Mouse (Mus musculus) cerebellum, adult 8-10 months (tissue): Measurements from ENCODE around the gene Fancc.
A peak's percentile ranks its signal among the peaks of the same experiment; 100 is the strongest.
"Not testable (repeated sequence)": the region's sequence is repeated elsewhere in the genome, so short reads cannot be mapped to it uniquely, and the experiment has no call there.

Experiments
- DNase-seq: peaks from one replicate; pipeline ENCODE4 v3.0.0; 2022

Gene Fancc

DNA sequence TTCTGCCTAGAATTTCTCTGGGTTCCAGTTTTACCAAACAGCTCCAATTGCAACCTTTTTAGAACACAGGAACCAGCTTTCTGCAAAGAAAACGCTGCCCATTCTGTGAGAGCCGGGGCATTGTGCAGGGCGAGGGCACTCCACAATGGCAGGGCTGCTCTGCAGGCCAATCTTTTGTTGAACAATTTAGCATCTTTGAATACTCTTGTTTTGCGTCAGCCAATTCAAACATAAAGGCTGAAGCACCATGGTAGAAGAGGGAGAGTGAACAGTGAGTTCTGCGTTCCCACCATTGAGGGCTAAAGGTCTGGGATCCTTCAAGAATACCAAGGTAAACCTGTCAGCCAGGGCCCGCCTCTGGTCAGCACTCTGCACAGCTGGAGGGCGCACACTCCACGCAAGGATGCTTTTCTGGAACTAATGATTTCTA is 17.9 kb upstream of the Fancc start:
- DNase-seq = no peak

DNA sequence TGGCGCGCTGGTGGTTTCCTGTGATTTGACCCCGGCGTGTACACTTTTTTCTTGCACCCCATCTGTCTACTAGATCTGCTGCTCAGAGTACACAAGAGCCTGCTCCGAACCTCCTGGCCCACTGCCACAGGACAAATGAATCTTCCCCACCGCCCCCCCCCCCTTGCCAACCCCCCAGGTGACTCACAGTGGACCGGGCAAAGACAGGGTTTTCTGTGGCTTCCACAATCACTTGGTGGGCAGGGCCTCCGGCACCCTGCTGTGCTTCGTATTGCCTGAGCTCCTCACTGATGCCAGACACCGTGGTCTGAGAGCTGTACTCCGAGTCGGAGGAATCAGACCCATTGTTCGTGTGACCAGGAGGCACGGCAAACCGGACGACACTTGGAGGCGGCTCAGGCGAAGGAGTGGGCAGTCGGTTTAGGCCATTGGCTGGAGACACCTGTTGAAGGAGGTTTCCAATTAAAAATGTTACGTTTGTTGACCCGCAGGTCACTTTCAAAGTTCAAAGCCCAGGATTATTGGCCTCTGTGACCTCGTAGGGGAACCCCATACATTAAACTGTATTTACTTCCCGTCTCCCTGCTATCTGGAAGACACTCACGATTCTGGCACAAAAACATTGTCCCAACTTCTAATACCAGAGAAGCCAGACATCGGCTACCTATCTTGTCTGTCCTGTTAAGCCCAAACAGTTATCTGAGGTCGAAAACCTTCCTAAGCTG is 16.5 kb upstream of the Fancc start:
- peak; percentile 28 for DNase-seq

DNA sequence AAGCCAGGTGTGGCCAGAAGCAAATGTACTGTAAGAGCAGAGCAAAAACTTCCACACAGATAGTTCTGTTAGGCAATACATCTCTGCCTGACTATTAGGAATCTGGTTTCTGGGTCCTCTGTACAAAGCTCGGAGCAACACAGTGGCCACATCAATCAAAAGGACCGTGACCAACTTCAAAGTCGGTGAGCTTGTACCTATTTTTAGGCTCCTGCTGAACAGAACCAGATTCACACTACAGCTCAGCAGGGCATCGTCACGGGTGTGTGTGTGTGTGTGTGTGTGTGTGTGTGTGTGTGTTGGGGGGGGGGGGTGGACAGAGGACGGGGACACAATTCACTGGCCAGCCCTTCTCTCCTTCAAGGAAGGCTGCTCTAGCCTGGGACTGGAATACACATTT is 15.3 kb upstream of the Fancc start:
- no peak for DNase-seq

DNA sequence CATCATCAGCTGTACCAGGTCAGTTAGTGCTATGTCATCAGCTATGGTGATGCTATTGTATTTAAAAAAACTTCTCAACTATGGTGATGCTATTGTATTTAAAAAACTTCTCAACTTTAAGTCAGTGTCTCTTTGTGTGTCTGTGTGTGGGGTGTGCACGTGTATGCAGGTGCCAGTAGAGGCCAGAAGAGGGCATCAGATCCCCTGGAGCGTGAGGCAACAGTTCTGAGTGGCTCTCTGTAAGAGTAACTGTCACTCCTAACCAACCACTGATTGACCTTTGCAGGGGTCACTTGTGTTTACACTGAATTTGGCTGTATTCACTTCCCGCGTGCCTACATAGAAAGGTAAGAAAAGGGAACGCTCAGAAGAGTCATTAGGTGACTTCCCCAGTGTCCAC is 10.7 kb upstream of the Fancc start:
- no peak for DNase-seq

DNA sequence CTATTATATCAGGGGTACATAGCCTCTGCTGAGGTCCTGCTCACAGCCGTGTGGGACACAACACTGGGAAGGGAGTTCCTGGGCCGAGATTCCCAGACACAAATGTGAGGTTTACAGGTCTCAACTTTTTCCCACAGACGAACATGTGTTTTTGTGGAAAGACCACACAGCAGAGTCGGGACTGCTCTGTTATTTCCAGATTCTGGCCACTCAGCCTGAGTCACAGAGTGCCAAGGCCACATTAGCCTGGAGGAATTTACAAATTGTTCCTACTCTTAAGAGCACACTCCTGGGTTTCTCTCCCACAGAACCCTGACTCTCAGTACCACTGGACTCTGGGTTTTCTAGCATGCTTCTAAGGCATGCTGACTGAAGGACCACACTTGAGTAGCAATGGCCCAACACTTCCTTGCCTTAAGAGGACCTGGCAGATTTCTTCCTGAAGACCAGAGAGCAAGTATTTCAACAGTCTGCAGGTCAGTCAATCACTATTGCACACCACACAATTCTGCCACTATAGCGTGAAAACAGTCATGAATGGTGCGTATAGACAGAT is 10.0 kb upstream of the Fancc start:
- DNase-seq = no peak

DNA sequence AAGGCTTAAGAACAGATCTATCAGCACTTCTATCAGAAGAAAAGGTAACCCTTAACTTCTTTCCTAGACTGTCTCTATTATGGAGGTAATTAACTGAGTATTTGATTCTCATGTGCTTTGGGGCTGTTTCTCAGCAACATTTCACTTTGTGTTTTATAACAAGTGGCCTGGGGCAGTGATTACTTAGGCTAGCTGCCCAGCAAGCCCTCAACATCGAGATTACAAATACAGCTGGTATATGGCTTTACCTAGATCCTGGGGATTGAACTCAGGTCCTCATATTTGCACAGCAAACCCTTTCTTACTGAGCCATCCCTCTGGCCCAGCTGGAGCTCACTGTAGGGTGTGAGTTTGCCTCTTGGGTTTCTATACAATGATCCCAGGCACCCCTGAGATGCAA is 9.3 kb upstream of the Fancc start:
- DNase-seq = no peak

DNA sequence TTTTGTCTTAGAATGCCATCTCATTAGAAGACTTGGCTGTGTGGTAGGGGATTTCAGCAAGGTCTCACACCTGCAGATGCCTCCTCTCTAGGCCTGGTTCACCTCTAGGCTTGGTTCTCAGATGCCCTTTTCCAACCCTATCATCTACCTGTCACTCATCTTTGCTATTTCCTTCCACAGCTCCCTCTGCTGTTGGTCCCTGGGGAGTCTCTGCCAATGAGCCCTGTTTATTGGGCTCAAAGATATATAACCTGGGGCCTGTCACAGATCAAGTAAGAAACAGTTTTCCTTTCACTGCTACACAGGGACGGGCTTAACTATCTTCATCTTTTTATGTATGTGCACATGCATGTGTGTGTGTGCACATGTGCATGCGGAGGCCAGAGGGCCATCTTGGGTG is 5.3 kb upstream of the Fancc start:
- DNase-seq = no peak

DNA sequence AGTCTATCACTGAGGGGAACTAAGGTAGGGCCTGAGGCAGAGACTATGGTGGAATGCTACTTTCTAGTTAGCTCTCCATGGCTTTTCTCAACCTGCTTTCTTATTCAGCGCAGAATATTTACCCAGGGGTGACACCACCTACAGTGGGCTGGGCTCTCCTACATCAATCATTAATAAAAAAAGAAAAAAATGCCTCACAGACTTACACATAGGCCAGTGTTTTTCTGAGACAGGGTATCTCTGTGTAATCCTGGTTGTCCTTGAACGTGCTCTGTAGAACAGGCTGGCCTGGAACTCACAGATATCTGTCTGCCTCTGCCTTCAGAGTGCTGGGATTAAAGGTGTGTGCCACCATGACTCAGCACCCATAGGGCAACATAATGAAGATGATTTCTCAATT is 2.4 kb upstream of the Fancc start:
- no peak for DNase-seq

DNA sequence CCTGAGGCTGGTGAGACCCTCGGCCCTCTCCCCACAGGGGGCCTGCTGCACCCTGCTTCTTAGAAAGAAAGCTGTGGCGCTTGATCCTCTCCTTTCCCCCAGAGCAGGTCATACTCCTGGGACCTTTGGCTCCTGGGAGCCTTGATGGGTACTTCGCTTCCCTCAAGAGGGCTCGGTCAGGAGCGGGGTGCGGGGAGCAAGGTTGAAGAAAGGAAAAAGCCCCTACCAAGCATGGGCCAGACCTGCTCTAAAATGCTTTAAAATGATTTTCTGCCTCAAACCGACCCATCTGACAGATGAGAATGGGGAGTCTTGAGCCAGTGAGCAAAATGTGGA is 9.4 kb downstream of the Fancc start:
- no peak for DNase-seq

DNA sequence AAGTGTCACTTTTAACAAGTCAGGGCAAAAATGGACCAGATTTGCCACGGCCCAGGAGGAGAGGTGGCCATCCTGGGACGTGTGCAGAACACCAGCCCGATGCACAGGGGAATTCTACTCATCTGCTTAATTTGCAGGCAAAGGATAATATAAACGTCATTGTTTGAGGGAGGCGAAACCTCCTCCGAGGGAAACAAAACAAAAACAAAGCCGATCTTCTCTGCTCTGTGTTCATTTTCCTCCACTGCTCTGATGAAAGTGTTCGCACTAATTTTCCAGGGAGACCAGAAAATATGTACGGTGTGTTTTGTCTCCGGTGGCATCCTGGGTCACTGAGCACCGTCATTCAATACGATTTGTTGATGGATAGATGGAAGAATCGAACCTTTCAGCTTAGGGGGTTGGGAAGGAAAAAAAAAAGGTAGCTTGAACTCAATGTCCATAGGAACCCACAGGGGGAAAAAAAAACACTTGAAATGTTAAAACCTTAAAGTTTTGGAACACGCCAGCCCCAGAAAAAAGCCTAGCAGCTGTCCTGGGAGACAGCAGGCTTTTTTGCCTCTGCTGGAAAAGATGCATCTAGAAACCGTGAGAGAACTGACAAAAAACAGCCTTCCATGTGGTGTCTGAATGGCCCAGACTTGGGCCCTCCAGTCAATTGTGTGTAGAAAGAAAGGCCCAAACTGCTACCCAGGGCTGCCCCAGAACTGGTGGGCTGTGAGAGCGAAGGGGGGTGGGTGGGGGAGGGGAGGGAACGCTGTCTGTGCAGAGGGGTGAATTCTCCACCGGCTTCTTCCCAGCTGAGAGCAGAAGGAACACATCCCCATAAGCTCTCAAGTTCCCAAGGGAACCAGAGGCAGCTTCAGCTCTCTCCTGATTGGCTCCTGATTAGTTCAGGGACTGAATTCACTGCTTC is 10.0 kb downstream of the Fancc start:
- no peak for DNase-seq

DNA sequence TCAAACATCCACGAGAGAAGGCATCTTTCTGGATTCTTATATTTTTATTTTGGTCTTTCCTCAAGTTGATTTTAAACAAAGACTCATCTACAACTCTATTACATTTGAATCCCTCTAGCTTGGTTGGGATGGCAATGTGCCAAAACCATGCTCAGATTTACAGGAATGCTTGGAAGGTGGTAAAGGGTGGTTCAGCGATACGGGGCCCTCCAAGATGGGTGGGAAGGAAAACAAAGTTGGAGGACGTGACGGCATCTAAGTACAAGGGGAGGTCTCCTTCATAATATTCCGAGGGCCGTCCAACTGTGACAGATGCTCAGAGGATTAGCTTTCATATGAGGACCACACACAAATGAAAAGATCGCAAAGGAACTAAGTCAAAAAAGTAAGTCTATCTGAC is 21.7 kb downstream of the Fancc start:
- no peak for DNase-seq

DNA sequence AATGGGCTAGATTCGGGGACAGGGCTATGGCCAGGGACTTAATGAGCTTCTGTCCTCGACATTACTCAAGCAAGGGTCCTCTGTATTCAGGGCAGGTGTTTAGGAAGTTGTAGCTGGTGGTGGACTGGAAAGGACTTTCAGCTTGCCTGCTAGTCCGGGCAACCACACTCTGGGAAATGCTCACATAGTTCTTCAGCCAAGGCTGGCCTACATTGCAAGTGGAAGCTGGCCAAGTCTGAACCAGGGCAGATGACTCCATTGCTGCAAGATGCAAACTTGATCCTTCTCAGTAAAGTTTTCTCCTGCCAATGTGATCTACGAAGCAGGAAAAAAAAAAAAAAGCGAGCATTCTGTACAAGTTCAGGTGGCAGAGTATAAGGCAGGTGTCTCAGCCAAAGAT is 44.2 kb downstream of the Fancc start:
- peak; percentile 24 for DNase-seq

DNA sequence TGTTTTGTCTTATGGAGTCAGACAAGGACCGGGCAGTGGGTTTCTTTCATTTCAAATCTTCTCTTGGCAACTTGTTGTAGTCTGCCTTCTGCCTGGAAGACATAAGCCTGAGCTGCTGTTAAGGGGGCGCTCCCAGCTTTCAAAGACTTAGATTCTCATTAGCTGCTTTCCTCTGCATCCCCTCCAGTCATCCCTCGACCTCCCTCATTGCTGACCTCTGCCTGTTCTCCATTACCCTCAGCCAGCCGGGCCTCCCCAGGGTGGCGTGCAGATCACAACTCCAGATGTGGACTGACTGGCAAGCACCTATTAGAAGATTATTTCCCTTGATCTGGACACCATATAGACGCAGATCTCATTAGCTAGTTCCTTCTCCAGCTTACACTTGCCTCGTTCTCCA is 45.9 kb downstream of the Fancc start:
- DNase-seq = no peak

DNA sequence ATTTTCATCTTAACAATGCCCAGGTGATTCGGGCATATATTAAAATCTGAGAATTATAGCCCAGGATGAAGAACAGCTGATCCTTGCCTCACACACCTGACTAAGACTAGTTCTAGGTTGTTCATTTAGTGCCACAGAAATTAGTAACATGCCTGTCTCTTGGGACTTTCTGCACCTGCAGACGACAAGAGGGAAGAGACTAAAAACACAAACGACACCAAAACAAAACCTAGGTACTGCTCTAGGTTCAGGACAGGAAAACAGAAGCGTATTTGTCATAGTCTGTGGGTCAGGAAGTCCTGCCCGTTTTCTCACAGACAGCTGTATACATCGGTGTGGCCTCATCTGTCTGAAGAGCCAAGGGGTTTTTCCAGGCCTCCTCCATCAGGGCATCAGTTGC is 51.7 kb downstream of the Fancc start:
- DNase-seq = no peak

DNA sequence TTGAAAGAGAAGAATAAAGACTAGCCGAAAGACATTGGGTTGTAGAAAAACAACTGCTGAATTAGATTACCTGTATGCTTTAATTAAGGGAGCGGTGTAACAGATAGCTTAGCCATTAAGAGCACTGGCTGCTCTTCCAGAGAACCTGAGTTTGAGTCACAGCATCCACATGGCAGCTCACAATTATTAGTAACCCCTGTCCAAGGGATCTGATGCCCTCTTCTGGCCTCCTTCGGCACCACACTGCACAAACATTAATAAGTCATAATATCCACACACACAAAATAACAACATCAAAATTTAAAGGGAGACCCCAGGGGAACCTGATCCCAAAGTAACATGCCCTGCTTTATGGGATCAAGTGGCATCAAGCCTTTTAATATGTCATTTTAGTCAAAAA is 64.3 kb downstream of the Fancc start:
- peak; percentile 21 for DNase-seq

DNA sequence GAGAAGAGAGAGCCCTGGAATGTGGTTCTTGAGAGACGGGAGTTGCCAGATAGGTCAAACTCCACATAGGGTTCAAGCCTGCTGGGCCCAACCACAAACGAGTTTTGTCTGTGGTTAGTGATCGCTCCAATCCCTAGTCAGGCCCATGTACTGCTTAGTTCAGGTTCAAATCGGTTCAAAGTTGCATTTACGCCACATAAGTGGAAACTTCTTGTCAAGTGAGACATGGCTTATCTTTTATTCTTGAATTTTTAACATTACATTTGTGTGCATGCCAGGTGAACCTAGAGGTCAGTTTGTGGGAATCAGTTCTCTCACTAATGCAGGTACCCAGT is 65.3 kb downstream of the Fancc start:
- no peak for DNase-seq

DNA sequence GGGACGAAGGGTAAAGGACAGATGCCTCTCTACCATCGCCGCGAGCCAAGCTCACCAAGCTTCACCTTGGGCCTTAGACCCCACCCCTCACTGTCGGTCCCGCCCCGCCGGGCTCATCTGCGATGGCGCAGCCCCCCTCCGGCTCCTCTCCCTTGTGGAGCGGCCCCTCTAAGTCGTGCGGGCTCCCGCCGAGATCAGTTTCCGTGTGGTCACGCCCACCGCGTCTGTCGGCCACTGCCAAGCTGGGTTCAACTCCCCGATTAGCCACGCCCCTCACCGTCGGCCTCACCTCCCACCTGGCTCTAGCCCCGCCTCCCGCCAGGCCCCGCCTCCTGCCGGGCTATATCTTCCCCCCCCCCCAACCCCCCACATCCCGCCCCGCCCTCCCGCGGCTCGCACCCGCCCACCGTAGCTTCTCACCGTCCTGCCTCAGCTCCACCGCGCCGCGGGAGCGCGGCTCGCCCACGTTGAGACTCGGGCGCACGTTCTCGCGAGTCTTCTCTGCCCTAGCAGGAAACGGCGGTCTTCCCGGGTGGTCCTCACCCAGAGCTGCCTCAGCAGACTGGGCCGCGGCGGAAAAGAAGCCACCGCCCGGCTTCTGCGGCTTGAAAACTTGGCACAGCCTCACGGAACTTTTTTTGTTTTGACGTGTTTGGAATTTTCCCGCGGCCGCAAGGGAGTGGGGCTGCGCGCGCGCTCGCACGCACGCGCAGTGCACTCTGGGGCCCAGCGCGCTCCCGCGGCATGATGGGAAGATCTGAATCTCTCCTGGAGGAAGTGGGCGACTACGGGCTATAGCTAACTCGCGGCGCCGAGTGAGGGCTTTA is 65.8 kb downstream of the Fancc start:
- DNase-seq = peak; percentile 89

DNA sequence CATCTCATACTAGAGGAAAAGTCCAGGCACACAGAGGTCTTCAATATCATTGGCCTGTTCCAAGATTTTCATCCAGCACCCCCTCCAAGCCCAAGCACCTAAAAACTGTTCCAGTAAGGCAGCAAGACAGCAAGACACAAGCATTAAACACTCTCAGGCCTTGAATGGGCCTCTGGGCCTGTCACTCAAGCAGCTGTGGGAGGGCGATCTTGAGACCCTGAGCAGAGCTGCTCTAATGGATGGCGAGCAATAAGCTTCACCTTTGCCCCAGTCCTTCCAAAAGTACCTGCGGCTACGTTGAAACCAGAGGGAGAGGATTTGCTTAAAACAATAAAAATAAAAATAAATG is 66.4 kb downstream of the Fancc start:
- no peak for DNase-seq

DNA sequence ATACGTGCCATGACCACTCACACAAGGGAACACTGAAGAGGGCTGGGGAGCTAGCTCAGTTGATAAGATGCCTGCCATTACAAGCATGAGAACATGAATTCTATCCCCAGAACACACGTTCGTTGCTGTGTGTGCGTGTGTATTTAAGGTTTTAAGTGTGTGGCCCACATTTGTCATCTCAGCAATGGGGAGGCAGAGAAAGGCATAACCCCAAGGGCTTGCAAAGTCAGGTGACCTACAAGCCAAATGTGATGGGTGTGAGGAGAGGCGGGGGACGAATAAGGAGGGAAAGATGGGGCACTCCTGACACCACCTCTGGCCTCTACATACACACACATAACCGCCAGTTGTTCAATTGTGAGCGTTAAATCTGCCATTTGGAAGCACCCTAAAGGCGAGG is 66.9 kb downstream of the Fancc start:
- DNase-seq = peak; percentile 13

DNA sequence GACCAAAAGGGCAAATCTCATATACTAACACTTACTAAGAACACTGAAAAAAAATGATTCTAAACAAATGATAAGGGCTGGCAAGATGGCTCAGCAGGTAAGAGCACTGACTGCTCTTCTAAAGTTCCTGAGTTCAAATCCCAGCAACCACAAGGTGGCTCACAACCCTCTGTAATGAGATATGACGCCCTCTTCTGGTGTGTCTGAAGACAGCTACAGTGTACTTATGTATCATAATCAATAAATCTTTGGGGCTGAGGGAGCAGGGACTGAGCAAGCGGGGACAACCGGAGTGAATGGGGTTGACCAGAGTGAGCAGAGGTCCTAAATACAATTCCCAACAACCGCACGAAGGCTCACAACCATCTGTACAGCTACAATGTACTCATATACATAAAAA is 68.9 kb downstream of the Fancc start:
- DNase-seq = not testable (repeated sequence)

DNA sequence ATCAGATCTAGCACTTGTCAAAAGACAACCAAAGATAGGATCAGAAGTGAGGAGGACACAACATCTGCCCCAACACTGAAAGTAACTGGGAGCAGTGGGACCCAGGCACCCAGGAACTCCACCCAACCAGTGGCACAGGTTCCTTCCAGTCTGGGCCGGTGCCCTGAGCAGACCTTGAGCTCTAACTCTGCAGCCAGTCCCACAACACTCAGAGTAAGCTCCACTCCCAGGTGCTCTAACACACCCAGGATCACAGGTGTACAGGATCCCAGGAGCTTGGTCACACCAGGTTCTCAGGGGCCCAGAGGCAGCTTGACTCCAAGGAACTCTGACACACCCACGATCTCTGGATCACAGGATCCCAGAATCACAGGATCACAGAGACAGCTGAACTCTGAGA is 74.0 kb downstream of the Fancc start:
- DNase-seq = no peak

DNA sequence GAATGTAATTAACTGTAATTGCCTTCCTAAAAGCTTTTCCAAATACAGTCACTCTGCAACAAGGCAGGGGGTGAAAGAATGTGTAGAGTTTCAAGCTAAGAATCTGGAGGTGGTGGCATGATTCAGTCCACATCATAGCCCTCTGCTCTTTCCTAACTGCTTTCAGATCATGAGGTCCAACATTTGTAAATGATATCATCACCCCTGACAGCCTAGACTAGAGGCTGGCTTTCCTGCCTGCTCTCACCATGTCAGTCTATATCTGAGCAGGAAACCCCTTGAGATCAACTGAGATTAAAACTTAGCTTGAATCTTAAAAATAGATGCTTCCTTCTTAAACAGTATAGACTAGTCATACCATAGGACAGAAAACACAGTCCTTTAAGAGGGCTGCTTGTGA is 75.9 kb downstream of the Fancc start:
- DNase-seq = no peak

DNA sequence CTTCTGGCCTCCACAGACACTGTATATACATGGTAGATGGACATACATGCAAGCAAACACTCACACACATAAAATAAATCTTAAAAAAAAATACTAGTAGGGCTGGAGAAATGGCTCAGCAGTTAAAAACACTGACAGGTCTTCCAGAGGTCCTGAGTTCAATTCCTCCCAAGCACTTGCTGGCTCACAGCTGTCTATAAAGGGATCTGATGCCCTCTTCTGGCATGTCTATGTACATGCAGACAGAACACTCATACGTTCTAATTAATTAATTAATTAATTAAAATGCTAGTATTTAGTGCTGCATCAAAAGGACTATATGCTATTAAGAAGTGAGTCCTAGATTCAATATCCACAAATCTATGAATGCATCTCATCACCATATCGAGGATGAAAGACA is 78.9 kb downstream of the Fancc start:
- DNase-seq = no peak

DNA sequence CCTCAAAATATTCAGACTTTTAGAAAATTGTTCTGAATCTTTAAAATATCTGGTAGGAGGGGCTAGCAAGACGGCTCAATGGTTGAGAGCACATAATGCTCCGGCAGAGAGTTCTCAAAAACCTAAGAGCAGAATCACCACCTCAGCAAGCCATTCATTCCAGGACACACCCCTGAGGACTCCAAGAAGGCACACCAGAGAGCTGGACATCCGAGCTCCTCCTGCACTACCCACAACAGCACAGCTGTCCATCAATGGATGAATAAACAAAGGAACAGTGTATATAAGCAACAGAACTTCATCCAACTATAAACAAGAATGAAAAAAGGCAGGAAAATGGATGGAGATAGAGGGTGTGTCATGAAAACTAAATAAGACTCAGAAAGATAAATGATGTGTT is 80.3 kb downstream of the Fancc start:
- DNase-seq = no peak
